Mouse (Mus musculus): Measurements from ENCODE around the gene Olfr635. TPM values are rescaled to one million over a fixed set of nuclear protein-coding genes. Genes with fewer than 3 reads are reported as not detected.

Gene Olfr635
- total and polyA plus RNA-seq, 3 experiments = 0.33 TPM; not detected in 2

- no peaks in the 10 kb centered on the region for H3K27me3 ChIP-seq (ENCODE audit: insufficient read depth, low read length)
- H3K4me1 ChIP-seq (ENCODE audit: insufficient read depth, low read depth, low read length) = no peaks in the 10 kb centered on the region
- DNase-seq (ENCODE audit: low spot score) (no peak), ATAC-seq (ENCODE audit: extremely low read depth, insufficient number of reproducible peaks, low FRiP score, poor library complexity, severe bottlenecking) (no peak)
- no peak overlapping the region for H3K4me3 ChIP-seq (ENCODE audit: low read depth, low read length)
- no peaks in the 10 kb centered on the region for H3K9me3 ChIP-seq (replicated peaks)
- TF ChIP-seq POLR2AphosphoS5 (IDR thresholded peaks at IDR 0.05; ENCODE audit: insufficient replicate concordance, low read depth, low read length) = no peak
- TF ChIP-seq TAL1 (conservative IDR thresholded peaks at IDR 0.05; ENCODE audit: low read depth, low read length) = no peak
- TF ChIP-seq CTCF (IDR thresholded peaks at IDR 0.05; ENCODE audit: low read depth, low read length) = no peak
- TF ChIP-seq GATA1 (IDR thresholded peaks at IDR 0.05; ENCODE audit: borderline replicate concordance, low read length) = no peak
- no peak for TF ChIP-seq GATA2 (IDR thresholded peaks at IDR 0.05; ENCODE audit: borderline replicate concordance, low read depth, low read length)
- no peaks in the 10 kb centered on the region for H3K36me3 ChIP-seq (replicated peaks)
Measured at GRCm38 (mm10) chr7:103971782-103972181, 830 bp downstream of the Olfr635 start.

GRCm38 (mm10) chr7:103998446-103998845 lies 27.5 kb downstream of the Olfr635 start, which contains the start of gene Olfr638:
Olfr638 (plus strand) TSS chr7:103998746.
- no peak for ATAC-seq (ENCODE audit: extremely low read depth, insufficient number of reproducible peaks, low FRiP score, poor library complexity, severe bottlenecking)
- Histone ChIP-seq H3K4me1 (ENCODE audit: insufficient read depth, low read depth, low read length) (no peaks in the 10 kb centered on the region), H3K4me3 (ENCODE audit: low read depth, low read length) (no peak within 1 kb of the TSS), H3K27me3 (ENCODE audit: insufficient read depth, low read length) (no peaks in the 10 kb centered on the region), H3K9me3 (replicated peaks) (no peaks in the 10 kb centered on the region), H3K36me3 (replicated peaks) (no peaks in the 10 kb centered on the region)
- DNase-seq (ENCODE audit: low spot score) = no peak
- TF ChIP-seq TAL1 (conservative IDR thresholded peaks at IDR 0.05; ENCODE audit: low read depth, low read length) (no peak), CTCF (IDR thresholded peaks at IDR 0.05; ENCODE audit: low read depth, low read length) (no peak), GATA1 (IDR thresholded peaks at IDR 0.05; ENCODE audit: borderline replicate concordance, low read length) (no peak), POLR2AphosphoS5 (IDR thresholded peaks at IDR 0.05; ENCODE audit: insufficient replicate concordance, low read depth, low read length) (no peak), GATA2 (IDR thresholded peaks at IDR 0.05; ENCODE audit: borderline replicate concordance, low read depth, low read length) (no peak)

GRCm38 (mm10) chr7:103999124-103999523 lies 28.2 kb downstream of the Olfr635 start:
- Histone ChIP-seq H3K9me3 (replicated peaks) (no peaks in the 10 kb centered on the region), H3K36me3 (replicated peaks) (no peaks in the 10 kb centered on the region), H3K27me3 (ENCODE audit: insufficient read depth, low read length) (no peaks in the 10 kb centered on the region), H3K4me3 (ENCODE audit: low read depth, low read length) (no peak overlapping the region), H3K4me1 (ENCODE audit: insufficient read depth, low read depth, low read length) (no peaks in the 10 kb centered on the region)
- DNase-seq (ENCODE audit: low spot score) (no peak), ATAC-seq (ENCODE audit: extremely low read depth, insufficient number of reproducible peaks, low FRiP score, poor library complexity, severe bottlenecking) (no peak)
- TF ChIP-seq GATA1 (IDR thresholded peaks at IDR 0.05; ENCODE audit: borderline replicate concordance, low read length) (no peak), TAL1 (conservative IDR thresholded peaks at IDR 0.05; ENCODE audit: low read depth, low read length) (no peak), GATA2 (IDR thresholded peaks at IDR 0.05; ENCODE audit: borderline replicate concordance, low read depth, low read length) (no peak), CTCF (IDR thresholded peaks at IDR 0.05; ENCODE audit: low read depth, low read length) (no peak), POLR2AphosphoS5 (IDR thresholded peaks at IDR 0.05; ENCODE audit: insufficient replicate concordance, low read depth, low read length) (no peak)

- DNase-seq (ENCODE audit: low spot score) (no peak), ATAC-seq (ENCODE audit: extremely low read depth, insufficient number of reproducible peaks, low FRiP score, poor library complexity, severe bottlenecking) (no peak)
- Histone ChIP-seq H3K9me3 (replicated peaks) (no peaks in the 10 kb centered on the region), H3K4me1 (ENCODE audit: insufficient read depth, low read depth, low read length) (no peaks in the 10 kb centered on the region), H3K4me3 (ENCODE audit: low read depth, low read length) (no peak within 1 kb of the TSS), H3K27me3 (ENCODE audit: insufficient read depth, low read length) (no peaks in the 10 kb centered on the region), H3K36me3 (replicated peaks) (no peaks in the 10 kb centered on the region)
- TF ChIP-seq CTCF (IDR thresholded peaks at IDR 0.05; ENCODE audit: low read depth, low read length) (no peak), GATA1 (IDR thresholded peaks at IDR 0.05; ENCODE audit: borderline replicate concordance, low read length) (no peak), TAL1 (conservative IDR thresholded peaks at IDR 0.05; ENCODE audit: low read depth, low read length) (no peak), GATA2 (IDR thresholded peaks at IDR 0.05; ENCODE audit: borderline replicate concordance, low read depth, low read length) (no peak), POLR2AphosphoS5 (IDR thresholded peaks at IDR 0.05; ENCODE audit: insufficient replicate concordance, low read depth, low read length) (no peak)
Measured at GRCm38 (mm10) chr7:104017203-104017602, 46.3 kb downstream of the Olfr635 start, which contains the start of gene Olfr639. Olfr639 (minus strand) TSS chr7:104017303.

GRCm38 (mm10) chr7:104018953-104019352 lies 48.0 kb downstream of the Olfr635 start:
- Histone ChIP-seq H3K36me3 (replicated peaks) (no peaks in the 10 kb centered on the region), H3K27me3 (ENCODE audit: insufficient read depth, low read length) (no peaks in the 10 kb centered on the region), H3K9me3 (replicated peaks) (no peaks in the 10 kb centered on the region), H3K4me3 (ENCODE audit: low read depth, low read length) (no peak overlapping the region), H3K4me1 (ENCODE audit: insufficient read depth, low read depth, low read length) (no peaks in the 10 kb centered on the region)
- TF ChIP-seq CTCF (IDR thresholded peaks at IDR 0.05; ENCODE audit: low read depth, low read length) (no peak), POLR2AphosphoS5 (IDR thresholded peaks at IDR 0.05; ENCODE audit: insufficient replicate concordance, low read depth, low read length) (no peak), GATA1 (IDR thresholded peaks at IDR 0.05; ENCODE audit: borderline replicate concordance, low read length) (no peak), TAL1 (conservative IDR thresholded peaks at IDR 0.05; ENCODE audit: low read depth, low read length) (no peak), GATA2 (IDR thresholded peaks at IDR 0.05; ENCODE audit: borderline replicate concordance, low read depth, low read length) (no peak)
- no peak for ATAC-seq (ENCODE audit: extremely low read depth, insufficient number of reproducible peaks, low FRiP score, poor library complexity, severe bottlenecking)
- DNase-seq (ENCODE audit: low spot score) = no peak

GRCm38 (mm10) chr7:104021651-104022050 lies 50.7 kb downstream of the Olfr635 start:
- Histone ChIP-seq H3K36me3 (replicated peaks) (no peaks in the 10 kb centered on the region), H3K27me3 (ENCODE audit: insufficient read depth, low read length) (peaks cover 2% of the 10 kb centered on the region; the same call in 1 of the 2 replicates), H3K9me3 (replicated peaks) (no peaks in the 10 kb centered on the region), H3K4me3 (ENCODE audit: low read depth, low read length) (no peak overlapping the region), H3K4me1 (ENCODE audit: insufficient read depth, low read depth, low read length) (no peaks in the 10 kb centered on the region)
- TF ChIP-seq POLR2AphosphoS5 (IDR thresholded peaks at IDR 0.05; ENCODE audit: insufficient replicate concordance, low read depth, low read length) (no peak), GATA1 (IDR thresholded peaks at IDR 0.05; ENCODE audit: borderline replicate concordance, low read length) (no peak), GATA2 (IDR thresholded peaks at IDR 0.05; ENCODE audit: borderline replicate concordance, low read depth, low read length) (no peak), CTCF (IDR thresholded peaks at IDR 0.05; ENCODE audit: low read depth, low read length) (no peak), TAL1 (conservative IDR thresholded peaks at IDR 0.05; ENCODE audit: low read depth, low read length) (no peak)
- no peak for ATAC-seq (ENCODE audit: extremely low read depth, insufficient number of reproducible peaks, low FRiP score, poor library complexity, severe bottlenecking)
- no peak for DNase-seq (ENCODE audit: low spot score)

Data from G1E (cell line).